Mouse (Mus musculus): Measurements from ENCODE around the gene Slc35a3. TPM values are rescaled to one million over a fixed set of nuclear protein-coding genes. Genes with fewer than 3 reads are reported as not detected.
"Not testable (repeated sequence)": the region's sequence is repeated elsewhere in the genome, so short reads cannot be mapped to it uniquely, and the experiment has no call there.

Gene Slc35a3
- polyA plus RNA-seq, 1 experiment from 2014 or later: 8.8 TPM

DNA sequence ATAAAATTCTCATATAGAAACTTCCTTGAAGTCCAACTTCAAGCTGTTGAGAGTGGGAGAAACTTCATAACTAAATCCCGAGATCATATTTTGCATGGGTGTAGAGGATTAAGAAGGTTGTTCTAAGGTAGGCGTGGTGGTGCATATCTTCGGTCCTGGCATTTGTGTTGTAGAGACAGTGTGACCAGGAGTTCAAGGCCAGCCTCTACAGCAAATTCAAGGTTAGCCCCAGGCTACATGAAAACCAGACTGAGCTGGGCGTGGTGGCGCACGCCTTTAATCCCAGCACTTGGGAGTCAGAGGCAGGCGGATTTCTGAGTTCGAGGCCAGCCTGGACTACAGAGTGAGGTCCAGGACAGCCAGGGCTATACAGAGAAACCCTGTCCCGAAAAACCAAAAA, 48.4 kb downstream of the Slc35a3 start:
- not testable (repeated sequence) for H3K9me3 ChIP-seq (replicated peaks; ENCODE audit: control insufficient read depth, low read length, poor library complexity, severe bottlenecking); H3K4me2 ChIP-seq (ENCODE audit: low read length); H3K4me3 ChIP-seq (ENCODE audit: low read depth, low read length); ATAC-seq; H3K27me3 ChIP-seq (ENCODE audit: control insufficient read depth, insufficient read depth, low read depth, low read length); H3K27ac ChIP-seq (ENCODE audit: low read length); H3K9ac ChIP-seq (ENCODE audit: low read depth, low read length); H3K36me3 ChIP-seq (ENCODE audit: control insufficient read depth, insufficient read depth, low read length)
- H3K4me1 ChIP-seq (ENCODE audit: control insufficient read depth, insufficient read depth, low read length): peaks cover 24% of the 10 kb centered on the region
- 94% methylated on average over 9 of the region's 9 CpGs for WGBS

DNA sequence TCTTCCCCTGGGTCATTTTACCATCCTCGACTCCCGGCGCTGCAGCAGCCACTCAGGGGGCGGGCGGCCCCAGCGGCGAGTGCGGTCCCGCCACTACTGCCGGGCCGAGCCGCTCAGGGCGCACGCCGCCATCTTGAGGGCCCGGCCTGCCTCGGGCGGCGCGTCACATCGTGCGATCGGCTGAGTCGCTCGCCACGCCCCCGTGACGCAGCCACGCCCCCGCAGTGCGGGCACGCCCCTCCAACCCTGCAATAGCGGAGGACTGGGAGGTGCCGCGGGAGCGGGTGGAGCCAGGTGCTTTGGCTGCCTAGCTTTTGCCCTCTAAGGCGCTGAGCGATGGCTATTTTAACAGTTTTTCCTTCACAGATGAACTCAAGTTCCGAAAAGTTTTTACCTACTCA, 50.2 kb downstream of the Slc35a3 start, which contains the start of gene Mfsd14a:
Gene Mfsd14a, minus strand, starts transcription at position 215 of the 401 bp plus-strand sequence.
- Histone ChIP-seq H3K9me3 (replicated peaks; ENCODE audit: control insufficient read depth, low read length, poor library complexity, severe bottlenecking) (no peaks in the 10 kb centered on the region), H3K27ac (ENCODE audit: low read length) (peak within 1 kb of the TSS; percentile 92), H3K27me3 (ENCODE audit: control insufficient read depth, insufficient read depth, low read depth, low read length) (no peaks in the 10 kb centered on the region), H3K4me1 (ENCODE audit: control insufficient read depth, insufficient read depth, low read length) (peaks cover 30% of the 10 kb centered on the region), H3K4me2 (ENCODE audit: low read length) (peak within 1 kb of the TSS; percentile 81), H3K9ac (ENCODE audit: low read depth, low read length) (peak within 1 kb of the TSS; percentile 99), H3K4me3 (ENCODE audit: low read depth, low read length) (peak within 1 kb of the TSS; percentile 99), H3K36me3 (ENCODE audit: control insufficient read depth, insufficient read depth, low read length) (no peaks in the 10 kb centered on the region)
- ATAC-seq: peak; percentile 99
- under 1% methylated on average over 27 of the region's 39 CpGs for WGBS

DNA sequence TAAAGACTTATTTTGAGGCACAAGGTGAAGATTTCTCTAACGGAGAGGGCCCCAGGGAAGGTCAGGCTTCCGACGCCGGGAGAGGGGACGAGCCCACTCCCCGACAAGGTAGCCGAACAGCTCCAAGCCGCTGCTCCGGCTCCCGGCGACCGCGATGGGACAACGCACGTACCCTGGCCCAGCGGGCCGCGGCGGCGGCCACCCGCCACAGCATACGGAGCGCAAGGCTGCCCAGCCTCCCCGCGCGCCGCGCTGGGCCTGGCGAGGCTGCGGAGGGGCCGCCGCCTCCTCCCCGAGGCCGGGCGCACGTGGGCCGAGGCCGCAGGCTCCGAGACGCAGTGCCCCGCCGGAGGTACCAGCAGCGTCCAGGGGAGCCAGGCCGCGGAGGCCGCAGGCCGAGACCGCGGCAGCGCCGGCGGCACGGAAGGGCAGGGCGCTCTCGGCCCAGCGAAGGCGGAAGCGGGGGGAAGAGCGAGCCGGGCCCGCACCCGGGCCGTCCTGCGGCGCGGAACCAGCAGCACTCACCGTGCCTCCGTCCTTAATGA, 50.7 kb downstream of the Slc35a3 start:
- Histone ChIP-seq H3K27me3 (ENCODE audit: control insufficient read depth, insufficient read depth, low read depth, low read length) (no peaks in the 10 kb centered on the region), H3K9me3 (replicated peaks; ENCODE audit: control insufficient read depth, low read length, poor library complexity, severe bottlenecking) (no peaks in the 10 kb centered on the region), H3K27ac (ENCODE audit: low read length) (peak overlapping the region; percentile 92), H3K4me1 (ENCODE audit: control insufficient read depth, insufficient read depth, low read length) (peaks cover 34% of the 10 kb centered on the region), H3K4me3 (ENCODE audit: low read depth, low read length) (peak overlapping the region; percentile 99), H3K4me2 (ENCODE audit: low read length) (peak overlapping the region; percentile 81), H3K36me3 (ENCODE audit: control insufficient read depth, insufficient read depth, low read length) (no peaks in the 10 kb centered on the region), H3K9ac (ENCODE audit: low read depth, low read length) (peak overlapping the region; percentile 99)
- ATAC-seq: peak; percentile 89
- WGBS: under 1% methylated on average over 65 of the region's 68 CpGs

DNA sequence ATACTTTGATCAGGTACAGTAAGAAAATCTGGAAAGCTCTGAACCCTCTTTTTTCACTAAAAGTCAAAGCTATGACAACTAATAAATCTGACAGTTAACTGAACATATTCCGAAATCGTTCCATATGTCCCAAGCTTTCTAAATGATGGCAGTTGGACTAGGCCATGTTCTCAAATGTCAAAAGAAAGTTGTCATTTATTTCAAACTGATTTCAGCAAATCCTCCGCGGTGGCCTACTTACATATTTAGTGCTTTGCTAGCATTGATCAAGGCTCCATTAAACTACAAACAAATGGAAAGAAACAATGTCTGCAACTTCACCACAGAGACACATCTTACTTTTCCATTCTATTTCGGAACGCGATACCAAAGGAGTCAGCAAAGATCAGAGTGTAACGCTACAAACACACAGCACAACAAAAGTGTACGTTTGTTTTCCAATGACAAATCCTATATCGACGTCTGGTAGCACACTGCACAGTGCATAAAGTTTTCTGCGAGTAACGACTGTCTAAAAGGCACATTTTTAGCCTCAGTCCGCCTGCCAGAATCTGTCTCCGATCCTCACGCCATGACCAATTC, 51.3 kb downstream of the Slc35a3 start:
- H3K4me1 ChIP-seq (ENCODE audit: control insufficient read depth, insufficient read depth, low read length): peaks cover 35% of the 10 kb centered on the region
- H3K9ac ChIP-seq (ENCODE audit: low read depth, low read length): peak overlapping the region; percentile 99
- H3K4me2 ChIP-seq (ENCODE audit: low read length): peak overlapping the region; percentile 81
- no peaks in the 10 kb centered on the region for H3K27me3 ChIP-seq (ENCODE audit: control insufficient read depth, insufficient read depth, low read depth, low read length)
- H3K9me3 ChIP-seq (replicated peaks; ENCODE audit: control insufficient read depth, low read length, poor library complexity, severe bottlenecking): no peaks in the 10 kb centered on the region
- H3K27ac ChIP-seq (ENCODE audit: low read length): peak overlapping the region; percentile 92
- 8% methylated on average over 16 of the region's 16 CpGs for WGBS
- H3K36me3 ChIP-seq (ENCODE audit: control insufficient read depth, insufficient read depth, low read length): no peaks in the 10 kb centered on the region
- ATAC-seq: 0 out of 2 replicates have a peak, but pooled peaks have one; percentile 0
- H3K4me3 ChIP-seq (ENCODE audit: low read depth, low read length): peak overlapping the region; percentile 99

DNA sequence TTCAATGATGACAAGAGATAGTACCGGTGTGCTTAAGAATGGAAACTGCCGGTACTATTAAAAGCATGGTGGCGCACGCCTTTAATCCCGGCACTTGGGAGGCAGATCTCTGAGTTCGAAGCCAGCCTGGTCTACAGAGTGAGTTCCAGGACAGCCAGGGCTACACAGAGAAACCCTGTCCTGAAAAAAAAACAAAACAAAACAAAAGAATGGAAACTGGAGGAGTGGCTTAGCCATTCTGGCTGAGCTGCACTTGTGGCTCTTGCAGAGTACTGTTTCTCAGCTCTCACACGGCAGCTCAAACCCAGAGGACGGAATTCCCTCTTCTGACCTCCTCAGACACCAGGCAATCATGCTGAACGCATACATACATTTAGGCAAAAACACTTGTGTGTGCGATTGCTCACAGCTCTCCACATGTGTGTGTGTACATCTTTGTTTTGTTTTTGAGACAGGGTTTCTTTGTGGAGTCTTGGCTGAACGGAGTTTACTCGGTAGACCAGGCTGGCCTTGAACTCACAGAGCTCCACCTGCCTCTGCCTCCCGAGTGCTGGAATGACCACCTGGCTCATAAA, 52.7 kb downstream of the Slc35a3 start:
- Histone ChIP-seq H3K4me3 (ENCODE audit: low read depth, low read length) (no peak overlapping the region), H3K27me3 (ENCODE audit: control insufficient read depth, insufficient read depth, low read depth, low read length) (no peaks in the 10 kb centered on the region), H3K4me2 (ENCODE audit: low read length) (0 out of 2 replicates have a peak overlapping the region, but pooled peaks have one; percentile 7), H3K9me3 (replicated peaks; ENCODE audit: control insufficient read depth, low read length, poor library complexity, severe bottlenecking) (no peaks in the 10 kb centered on the region), H3K36me3 (ENCODE audit: control insufficient read depth, insufficient read depth, low read length) (no peaks in the 10 kb centered on the region), H3K9ac (ENCODE audit: low read depth, low read length) (no peak overlapping the region), H3K4me1 (ENCODE audit: control insufficient read depth, insufficient read depth, low read length) (peaks cover 35% of the 10 kb centered on the region), H3K27ac (ENCODE audit: low read length) (no peak overlapping the region)
- WGBS: 81% methylated on average over 13 of the region's 13 CpGs
- no peak for ATAC-seq

DNA sequence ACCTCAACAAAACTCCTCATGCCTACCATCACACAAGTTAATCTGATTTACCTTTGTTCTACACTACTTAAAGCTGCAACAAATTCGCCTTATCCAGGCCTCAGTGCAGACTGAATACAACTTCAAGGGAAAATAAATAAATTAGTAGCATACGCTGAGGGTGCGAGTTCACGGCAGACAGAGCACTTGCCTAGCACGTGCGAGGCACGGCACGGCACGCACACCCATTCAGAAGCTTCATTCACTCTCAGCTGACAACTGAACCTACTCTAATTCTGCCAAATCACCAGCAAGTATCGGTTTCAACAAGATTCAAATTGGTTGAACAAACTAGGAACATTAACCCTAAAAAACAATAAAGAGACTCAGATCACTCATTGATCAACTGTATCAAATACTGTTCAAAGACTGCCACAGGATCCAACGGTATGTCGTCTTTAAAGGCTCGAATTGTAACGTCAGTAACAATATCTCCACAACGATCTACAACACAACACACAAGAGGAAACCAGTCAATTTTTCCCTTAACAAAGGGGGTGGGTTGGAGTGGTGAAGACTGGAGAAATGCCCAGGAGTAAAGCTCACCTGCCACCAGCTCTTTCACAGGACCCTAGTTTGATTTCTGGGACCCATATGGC, 53.6 kb downstream of the Slc35a3 start:
- 56% methylated on average over 15 of the region's 15 CpGs for WGBS

DNA sequence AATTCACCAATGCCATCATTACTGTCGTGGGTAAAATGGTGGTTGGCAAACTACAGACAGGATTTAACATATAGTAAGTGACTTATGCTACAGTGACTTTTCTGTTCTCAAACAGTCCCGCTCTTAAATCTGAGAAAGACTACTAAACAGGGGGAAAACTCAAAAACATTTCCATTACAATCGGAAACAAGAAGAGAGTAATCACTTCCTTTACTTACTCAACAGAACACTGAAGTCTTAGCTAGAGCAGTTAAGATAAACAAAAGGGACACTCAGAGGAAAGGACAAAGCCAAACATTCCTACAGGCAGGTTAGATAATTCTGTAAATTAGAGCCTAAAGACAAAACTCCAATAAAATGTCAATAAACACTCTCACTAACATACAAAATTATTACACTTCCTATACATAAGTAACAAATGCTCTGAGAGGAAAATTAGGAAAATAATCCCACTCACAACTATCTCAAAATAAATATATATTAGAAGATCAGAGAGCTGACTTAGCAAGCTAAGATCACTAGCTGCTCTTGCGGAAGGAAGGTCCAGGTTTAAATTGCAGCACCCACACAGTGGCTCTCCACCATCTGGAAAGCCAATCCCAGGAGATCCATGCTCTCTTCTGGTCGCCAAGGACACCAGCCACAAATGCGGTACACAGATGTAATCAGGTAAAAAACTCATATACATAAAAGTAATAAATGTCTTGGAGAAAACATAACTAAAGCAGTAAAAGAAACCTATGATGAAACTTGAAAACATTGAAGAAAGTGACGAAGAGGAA, 56.3 kb downstream of the Slc35a3 start:
- H3K4me1 ChIP-seq (ENCODE audit: control insufficient read depth, insufficient read depth, low read length): peaks cover 40% of the 10 kb centered on the region
- H3K9me3 ChIP-seq (replicated peaks; ENCODE audit: control insufficient read depth, low read length, poor library complexity, severe bottlenecking): no peaks in the 10 kb centered on the region
- H3K9ac ChIP-seq (ENCODE audit: low read depth, low read length): no peak overlapping the region
- no peak for ATAC-seq
- no peak overlapping the region for H3K27ac ChIP-seq (ENCODE audit: low read length)
- H3K4me3 ChIP-seq (ENCODE audit: low read depth, low read length): no peak overlapping the region
- no peak overlapping the region for H3K4me2 ChIP-seq (ENCODE audit: low read length)
- no peaks in the 10 kb centered on the region for H3K36me3 ChIP-seq (ENCODE audit: control insufficient read depth, insufficient read depth, low read length)
- WGBS: 79% methylated on average over 7 of the region's 7 CpGs
- no peaks in the 10 kb centered on the region for H3K27me3 ChIP-seq (ENCODE audit: control insufficient read depth, insufficient read depth, low read depth, low read length)

More for the DNA sequence above, 53.6 kb downstream of the Slc35a3 start:
- peaks cover 35% of the 10 kb centered on the region for H3K4me1 ChIP-seq (ENCODE audit: control insufficient read depth, insufficient read depth, low read length)
- H3K9me3 ChIP-seq (replicated peaks; ENCODE audit: control insufficient read depth, low read length, poor library complexity, severe bottlenecking): no peaks in the 10 kb centered on the region
- no peak overlapping the region for H3K9ac ChIP-seq (ENCODE audit: low read depth, low read length)
- no peaks in the 10 kb centered on the region for H3K27me3 ChIP-seq (ENCODE audit: control insufficient read depth, insufficient read depth, low read depth, low read length)
- H3K4me2 ChIP-seq (ENCODE audit: low read length): no peak overlapping the region
- H3K4me3 ChIP-seq (ENCODE audit: low read depth, low read length): no peak overlapping the region
- ATAC-seq: no peak
- no peak overlapping the region for H3K27ac ChIP-seq (ENCODE audit: low read length)
- H3K36me3 ChIP-seq (ENCODE audit: control insufficient read depth, insufficient read depth, low read length): no peaks in the 10 kb centered on the region

DNA sequence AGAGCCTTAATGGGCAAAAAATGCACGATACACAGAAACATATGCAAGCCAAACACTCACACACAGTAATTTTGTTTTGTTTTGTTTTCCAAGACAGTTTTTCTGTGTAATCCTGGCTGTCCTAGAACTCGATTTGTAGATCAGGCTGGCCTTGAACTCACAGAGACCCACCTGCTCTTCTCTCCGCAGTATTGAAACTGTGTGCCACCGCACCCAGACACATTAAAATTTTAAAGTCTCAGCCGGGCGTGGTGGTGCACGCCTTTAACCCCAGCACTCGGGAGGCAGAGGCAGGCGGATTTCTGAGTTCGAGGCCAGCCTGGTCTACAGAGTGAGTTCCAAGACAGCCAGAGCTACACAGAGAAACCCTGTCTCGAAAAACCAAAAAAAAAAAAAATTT, 58.6 kb downstream of the Slc35a3 start:
- ATAC-seq; H3K36me3 ChIP-seq (ENCODE audit: control insufficient read depth, insufficient read depth, low read length); H3K27me3 ChIP-seq (ENCODE audit: control insufficient read depth, insufficient read depth, low read depth, low read length); H3K27ac ChIP-seq (ENCODE audit: low read length); H3K4me2 ChIP-seq (ENCODE audit: low read length); H3K9me3 ChIP-seq (replicated peaks; ENCODE audit: control insufficient read depth, low read length, poor library complexity, severe bottlenecking); H3K4me3 ChIP-seq (ENCODE audit: low read depth, low read length); H3K9ac ChIP-seq (ENCODE audit: low read depth, low read length): not testable (repeated sequence)
- 97% methylated on average over 11 of the region's 11 CpGs for WGBS
- H3K4me1 ChIP-seq (ENCODE audit: control insufficient read depth, insufficient read depth, low read length): peaks cover 19% of the 10 kb centered on the region
